Comparison of ENCODE assay signal across 24 mouse cellular contexts in genomic region chr5:115444130-115444529, GRCm38 (mm10). TPM values are rescaled to one million over a fixed set of nuclear protein-coding genes. Genes with fewer than 3 reads are reported as not detected.
"Had no signal": no experiment of that assay in that cellular context is flagged by ENCODE, and none has a peak within 500 bp of the region (broad histone marks: within the 10 kb centered on the region; RNA-seq: fewer than 3 reads in every experiment).

No protein-coding gene starts in this region.

- H3K9ac ChIP-seq: intestine, embryonic 15.5 days; kidney, embryonic 15.5 days; liver, embryonic 14.5 days; liver, postnatal 0 days; lung, embryonic 15.5 days; neural tube, embryonic 12.5 days; stomach, embryonic 15.5 days had no signal

- H3K4me3 ChIP-seq: intestine, embryonic 15.5 days; kidney, embryonic 15.5 days; left cerebral cortex, adult 2 months; lung, embryonic 15.5 days; neural tube, embryonic 12.5 days; stomach, embryonic 15.5 days had no signal

- H3K4me2 ChIP-seq: intestine, embryonic 15.5 days; kidney, embryonic 15.5 days; liver, embryonic 11.5 days; lung, embryonic 15.5 days; neural tube, embryonic 12.5 days; stomach, embryonic 15.5 days had no signal

- H3K9me3 ChIP-seq: intestine, embryonic 15.5 days; kidney, embryonic 15.5 days; lung, embryonic 15.5 days; neural tube, embryonic 12.5 days; stomach, embryonic 15.5 days had no signal

- DNase-seq: kidney, adult 11 months; kidney, adult 8-10 months; kidney, postnatal 10 days; kidney, postnatal 36 days; layer of hippocampus, postnatal 36 days; liver, postnatal 0 days; lung, postnatal 10 days; lung, postnatal 4 days; retina, postnatal 1 day; right cerebral cortex, postnatal 25 days; spleen, adult 18-20 months; thymus, postnatal 36 days had no signal

- H3K27me3 ChIP-seq: intestine, embryonic 15.5 days; kidney, embryonic 15.5 days; lung, embryonic 15.5 days; neural tube, embryonic 12.5 days; stomach, embryonic 15.5 days had no signal

- H3K27ac ChIP-seq: intestine, embryonic 15.5 days; kidney, embryonic 15.5 days; left cerebral cortex, adult 2 months; liver, embryonic 14.5 days; lung, embryonic 15.5 days; neural tube, embryonic 12.5 days; stomach, embryonic 15.5 days had no signal

- H3K4me1 ChIP-seq: lung, embryonic 15.5 days; stomach, embryonic 15.5 days had no signal

- ATAC-seq: intestine, embryonic 15.5 days; liver, postnatal 0 days had no signal

RNA-seq across cellular contexts. Expression of gene Pla2g1b, which starts 21.9 kb away (rescaled TPM):
- polyA plus RNA-seq: limb, embryonic 11.5 days; limb, embryonic 14.5 days; liver, embryonic 14.5 days; liver, postnatal 0 days; midbrain, postnatal 0 days; neural tube, embryonic 12.5 days; urinary bladder, adult 2 months had no signal
